Mouse (Mus musculus) heart, embryonic 14.5 days (tissue): ENCODE measurements around the gene Ptprk. TPM values are rescaled to one million over a fixed set of nuclear protein-coding genes. Genes with fewer than 3 reads are reported as not detected.

ENCODE experiments used
- ATAC-seq: fragments of 200-750 bp; cut with Nextera tagmentation; 2 replicates; pipeline ENCODE4 v1.8.0; 2017; ENCODE audit warnings: low read depth, moderate TSS enrichment; ENCODE audit not compliant: insufficient number of reproducible peaks, insufficient read depth, low FRiP score
- H3K27ac ChIP-seq, 2 experiments: fragments of 200-500 bp in 1 of 2; fragments of 300-500 bp in 1 of 2; sonication (generic) in 1 of 2; replicated peaks in 1 of 2; 2 replicates each; pipeline ENCODE4 v1.5.1; 2012 to 2014; ENCODE audit warnings: low read depth in 2 of 2, low read length in 2 of 2, control low read depth in 1 of 2, mild to moderate bottlenecking in 1 of 2, mixed read lengths in 1 of 2; ENCODE audit not compliant: control insufficient read depth in 1 of 2, insufficient read depth in 1 of 2
- H3K27me3 ChIP-seq: fragments of 300-500 bp; sonication (generic); 2 replicates; pipeline ENCODE4 v1.6.1; 2014; ENCODE audit warnings: mild to moderate bottlenecking, low read length, control low read depth; ENCODE audit not compliant: control insufficient read depth, insufficient read depth
- H3K36me3 ChIP-seq: fragments of 300-500 bp; sonication (generic); 2 replicates; pipeline ENCODE4 v1.6.1; 2014; ENCODE audit warnings: mild to moderate bottlenecking, control low read depth, low read length, mixed read lengths; ENCODE audit not compliant: control insufficient read depth, insufficient read depth
- H3K4me1 ChIP-seq, 2 experiments: fragments of 200-500 bp in 1 of 2; fragments of 300-500 bp in 1 of 2; sonication (generic) in 1 of 2; 2 replicates each; pipeline ENCODE4 v1.6.1; 2012 to 2014; ENCODE audit warnings: low read length in 2 of 2, control low read depth in 1 of 2, mixed read lengths in 1 of 2; ENCODE audit not compliant: control insufficient read depth in 2 of 2, insufficient read depth in 2 of 2
- H3K4me2 ChIP-seq: fragments of 300-500 bp; sonication (generic); 2 replicates; pipeline ENCODE4 v1.6.1; 2014; ENCODE audit warnings: mild to moderate bottlenecking, low read length
- H3K4me3 ChIP-seq, 2 experiments: fragments of 200-500 bp in 1 of 2; fragments of 300-500 bp in 1 of 2; sonication (generic) in 1 of 2; 2 replicates each; pipeline ENCODE4 v1.5.1; 2012 to 2014; ENCODE audit warnings: low read length in 2 of 2, mild to moderate bottlenecking in 2 of 2, control low read depth in 1 of 2, low read depth in 1 of 2, moderate library complexity in 1 of 2; ENCODE audit not compliant: control insufficient read depth in 1 of 2, insufficient read depth in 1 of 2
- H3K9ac ChIP-seq: fragments of 300-500 bp; sonication (generic); 2 replicates; pipeline ENCODE4 v1.6.1; 2014; ENCODE audit warnings: mild to moderate bottlenecking, low read length
- H3K9me3 ChIP-seq: fragments of 300-500 bp; sonication (generic); 2 replicates; pipeline ENCODE4 v1.6.1; 2016; ENCODE audit warnings: low read length, control low read depth; ENCODE audit not compliant: control insufficient read depth
- WGBS: fragments of 180-500 bp; shearing (Covaris S2); extraction: QIAGEN DNeasy Blood & Tissue Kit; methylation state at CpG from one replicate; pipeline ENCODE4 v1.1.7; 2014; 5-methylcytosine and 5-hydroxymethylcytosine counted together
- polyA plus RNA-seq: library from polyadenylated mRNA; unstranded; fragments of >200 nt; fragmentation: Nextera tagmentation; extraction: Ambion mirVana; gene quantifications from 2 replicates; pipeline ENCODE4 v1.2.1, GENCODE M21; 2014

Gene Ptprk
- polyA plus RNA-seq, 1 experiment from 2014 or later = 43.6 TPM

GRCm38 (mm10) chr10:28087749-28088148 is 13.1 kb downstream of the Ptprk start:
- Histone ChIP-seq H3K27ac (no peak overlapping the region), H3K9ac (no peak overlapping the region), H3K9me3 (no peaks in the 10 kb centered on the region), H3K4me2 (no peak overlapping the region), H3K36me3 (no peaks in the 10 kb centered on the region), H3K4me1 (peaks cover 2 to 15% of the 10 kb centered on the region in 2 experiments; a peak in 3 of 4 replicates), H3K4me3 (no peak overlapping the region), H3K27me3 (no peaks in the 10 kb centered on the region)
- 84% methylated on average over 3 of the region's 3 CpGs for WGBS
- no peak for ATAC-seq

DNA sequence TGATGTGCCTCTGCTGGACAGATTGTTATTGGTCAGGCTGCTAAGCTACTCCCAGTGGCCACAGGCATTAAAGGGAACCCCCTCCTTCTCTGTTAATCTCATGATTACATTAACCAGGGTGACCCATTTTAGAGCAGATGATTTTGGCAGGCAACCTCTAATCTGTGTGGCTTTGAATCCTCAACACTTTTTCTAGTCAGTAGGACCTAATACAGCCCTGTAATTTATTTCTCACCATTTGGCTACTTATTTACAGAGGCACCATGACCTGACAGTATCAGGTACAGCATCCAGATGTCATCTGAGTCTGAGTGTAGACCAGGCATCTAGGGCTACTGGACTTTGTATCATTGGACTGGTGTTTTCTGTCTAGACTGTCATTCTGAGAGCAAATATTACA is 21.4 kb downstream of the Ptprk start:
- H3K27ac ChIP-seq = no peak overlapping the region
- ATAC-seq = no peak
- H3K4me3 ChIP-seq = no peak overlapping the region
- no peaks in the 10 kb centered on the region for H3K9me3 ChIP-seq
- H3K27me3 ChIP-seq = no peaks in the 10 kb centered on the region
- H3K4me1 ChIP-seq = peaks cover 0 to 8% of the 10 kb centered on the region in 2 experiments; a peak in 2 of 4 replicates
- no peaks in the 10 kb centered on the region for H3K36me3 ChIP-seq
- no peak overlapping the region for H3K4me2 ChIP-seq
- no peak overlapping the region for H3K9ac ChIP-seq

- Histone ChIP-seq H3K27me3 (no peaks in the 10 kb centered on the region), H3K4me2 (no peak overlapping the region), H3K4me3 (no peak overlapping the region), H3K36me3 (no peaks in the 10 kb centered on the region), H3K4me1 (peaks cover 0 to 5% of the 10 kb centered on the region in 2 experiments; a peak in 1 of 4 replicates), H3K9ac (no peak overlapping the region), H3K27ac (no peak overlapping the region), H3K9me3 (no peaks in the 10 kb centered on the region)
- WGBS = 55% methylated on average over 7 of the region's 7 CpGs
- ATAC-seq = no peak
These were observed 23.0 kb downstream of the Ptprk start for GRCm38 (mm10) chr10:28097637-28098036.

DNA sequence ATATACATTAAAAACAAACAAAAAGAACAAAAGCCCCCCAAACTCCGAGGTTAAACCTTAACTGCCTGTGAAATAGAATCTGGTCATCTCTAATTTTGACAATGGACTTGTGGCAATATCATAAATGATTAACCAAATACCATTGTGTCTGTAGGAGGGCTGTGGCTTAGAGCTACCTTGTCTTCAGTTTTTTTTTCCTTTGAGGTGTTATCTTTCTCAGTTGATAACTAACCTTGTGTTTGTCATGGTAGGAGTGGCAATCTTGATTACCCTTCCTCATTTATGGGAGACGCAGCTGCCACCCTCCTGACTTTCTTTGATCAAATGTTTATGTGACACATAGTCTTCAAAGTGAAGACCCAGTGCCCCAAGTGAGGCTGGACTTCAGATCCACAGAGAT is 24.3 kb downstream of the Ptprk start:
- 72% methylated on average over 2 of the region's 2 CpGs for WGBS
- H3K4me2 ChIP-seq = no peak overlapping the region
- no peak overlapping the region for H3K27ac ChIP-seq
- H3K27me3 ChIP-seq = no peaks in the 10 kb centered on the region
- no peak for ATAC-seq
- no peaks in the 10 kb centered on the region for H3K9me3 ChIP-seq
- no peak overlapping the region for H3K9ac ChIP-seq
- H3K4me3 ChIP-seq = no peak overlapping the region
- H3K36me3 ChIP-seq = no peaks in the 10 kb centered on the region
- peaks cover 0 to 5% of the 10 kb centered on the region in 2 experiments; a peak in 1 of 4 replicates for H3K4me1 ChIP-seq

DNA sequence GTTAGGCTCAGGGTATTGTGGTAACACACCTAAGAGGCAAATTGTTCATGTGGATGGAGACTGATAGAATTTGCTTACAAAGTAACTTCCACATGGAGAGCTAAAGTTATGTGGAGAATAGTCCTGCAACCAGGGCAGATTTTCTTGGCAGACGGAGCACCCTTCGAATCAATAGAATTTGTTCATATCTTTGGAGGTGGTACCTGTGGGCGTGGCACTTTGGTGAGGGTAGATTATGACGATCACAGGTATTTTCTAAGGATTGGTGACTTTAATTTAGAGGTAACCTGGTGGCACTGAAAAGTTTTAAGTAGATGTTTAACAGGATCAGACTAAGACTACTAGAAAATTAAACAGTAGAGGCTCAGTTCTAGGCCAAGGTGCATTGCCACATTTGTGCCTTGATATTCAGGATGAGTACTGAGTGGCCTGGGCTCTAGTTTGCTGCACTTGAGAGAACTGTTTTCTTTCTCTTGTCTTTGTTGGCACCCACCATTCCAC is 28.8 kb downstream of the Ptprk start:
- H3K4me1 ChIP-seq = peaks cover 3 to 6% of the 10 kb centered on the region in 2 experiments; a peak in 3 of 4 replicates
- H3K9me3 ChIP-seq = no peaks in the 10 kb centered on the region
- no peak overlapping the region for H3K4me2 ChIP-seq
- H3K36me3 ChIP-seq = no peaks in the 10 kb centered on the region
- no peaks in the 10 kb centered on the region for H3K27me3 ChIP-seq
- 84% methylated on average over 4 of the region's 4 CpGs for WGBS
- no peak overlapping the region for H3K4me3 ChIP-seq
- no peak overlapping the region for H3K9ac ChIP-seq
- no peak overlapping the region for H3K27ac ChIP-seq
- ATAC-seq = no peak

GRCm38 (mm10) chr10:28103924-28104323 is 29.3 kb downstream of the Ptprk start:
- no peak for ATAC-seq
- 72% methylated on average over 2 of the region's 2 CpGs for WGBS
- Histone ChIP-seq H3K9ac (no peak overlapping the region), H3K9me3 (no peaks in the 10 kb centered on the region), H3K4me3 (no peak overlapping the region), H3K36me3 (no peaks in the 10 kb centered on the region), H3K4me2 (no peak overlapping the region), H3K27me3 (no peaks in the 10 kb centered on the region), H3K4me1 (peaks cover 3 to 6% of the 10 kb centered on the region in 2 experiments; a peak in 3 of 4 replicates), H3K27ac (no peak overlapping the region)

DNA sequence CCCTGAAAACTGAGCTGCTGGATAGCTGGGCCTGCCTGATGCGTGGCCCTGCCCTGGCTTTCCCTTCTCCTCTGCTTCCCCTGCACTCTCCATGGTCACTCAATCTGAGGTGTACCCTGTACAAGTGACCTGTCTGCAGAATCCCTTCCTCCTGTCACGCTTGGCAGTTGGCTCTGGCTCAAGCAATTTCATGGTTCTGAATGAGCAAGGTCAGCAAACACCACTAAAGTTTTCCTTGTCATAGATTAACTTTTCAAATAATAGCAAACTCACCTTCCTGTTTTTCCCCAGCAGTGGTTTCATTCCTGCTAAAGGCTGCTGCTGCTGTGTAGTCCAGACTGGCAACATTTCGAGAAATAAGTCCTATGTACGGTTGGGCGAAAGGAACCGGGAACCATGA is 30.6 kb downstream of the Ptprk start:
- no peaks in the 10 kb centered on the region for H3K36me3 ChIP-seq
- 73% methylated on average over 6 of the region's 6 CpGs for WGBS
- H3K4me1 ChIP-seq = peaks cover 3 to 6% of the 10 kb centered on the region in 2 experiments; a peak in 3 of 4 replicates
- no peak overlapping the region for H3K4me3 ChIP-seq
- no peak overlapping the region for H3K4me2 ChIP-seq
- no peak overlapping the region for H3K9ac ChIP-seq
- H3K27ac ChIP-seq = no peak overlapping the region
- no peaks in the 10 kb centered on the region for H3K27me3 ChIP-seq
- no peaks in the 10 kb centered on the region for H3K9me3 ChIP-seq
- ATAC-seq = no peak
